Mouse (Mus musculus): ENCODE measurements around the gene Pgap1. TPM values are rescaled to one million over a fixed set of nuclear protein-coding genes. Genes with fewer than 3 reads are reported as not detected.

Gene Pgap1
- total RNA-seq, 2 experiments from 2014 or later: 4.4 to 4.6 TPM

Other genes starting within 250 kb of the Pgap1 start
- gene Gtf3c3, start 118.7 kb downstream of the Pgap1 start, total RNA-seq (2021): 10 to 100 TPM; 12.9 to 15.5 TPM